Mouse (Mus musculus) small intestine, adult 2 months (tissue): Measurements from ENCODE around the gene 4930563M21Rik.
A peak's percentile ranks its signal among the peaks of the same experiment; 100 is the strongest.

ENCODE experiments used
- CTCF ChIP-seq: fragments of 200-500 bp; IDR thresholded peaks from 2 replicates; pipeline ENCODE4 v1.5.1; 2012; ENCODE audit warnings: low read depth, mild to moderate bottlenecking, control low read depth, inconsistent platforms, low read length, moderate library complexity, mixed read lengths; ENCODE audit not compliant: insufficient replicate concordance, insufficient read length; ENCODE audit errors: extremely low read depth
- POLR2A ChIP-seq: fragments of 200-500 bp; IDR thresholded peaks from 2 replicates; pipeline ENCODE4 v1.6.1; 2012; ENCODE audit warnings: low read depth, mild to moderate bottlenecking, control low read depth, inconsistent platforms, low read length, moderate library complexity

DNA sequence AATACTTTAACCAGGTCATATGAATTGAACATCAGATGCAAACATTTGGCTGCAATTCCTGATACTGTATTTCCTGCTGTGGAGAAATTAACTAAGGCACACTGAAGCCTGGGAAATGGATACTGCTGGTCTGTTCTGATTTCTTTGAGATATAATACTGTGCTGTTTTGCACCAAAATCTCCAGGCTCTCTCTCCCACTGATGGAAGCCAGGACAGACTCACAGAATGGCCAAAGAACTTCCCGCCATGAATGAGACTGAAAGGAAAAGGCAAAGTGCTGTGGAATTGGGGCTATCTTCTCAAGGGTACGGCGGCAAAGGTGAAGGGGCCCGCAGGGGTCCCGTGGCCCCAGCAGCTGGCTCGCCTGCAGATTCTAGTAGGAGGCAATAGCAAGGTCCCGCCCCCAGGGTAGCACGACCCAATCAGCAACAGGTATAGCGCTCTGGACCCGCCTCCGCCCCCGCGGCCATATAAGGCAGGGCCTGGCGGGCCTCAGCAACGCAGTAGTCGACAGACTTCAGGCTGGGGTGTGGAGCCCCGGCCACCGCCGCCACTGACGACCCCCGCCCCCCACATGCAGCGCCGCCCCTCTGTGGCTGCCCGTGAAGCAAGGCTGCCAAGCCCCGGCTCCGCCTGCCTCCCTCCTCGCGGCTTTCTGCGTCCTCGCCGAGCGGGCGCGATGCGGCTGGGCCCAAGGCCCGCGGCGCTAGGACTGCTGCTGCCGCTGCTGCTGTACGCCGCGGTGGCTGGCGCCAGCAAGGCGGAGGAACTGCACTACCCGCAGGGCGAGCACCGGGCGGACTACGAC, 31.2 kb upstream of the 4930563M21Rik start, which contains the start of gene Rcn2:
- peak; percentile 95 for TF ChIP-seq POLR2A
- no peak for TF ChIP-seq CTCF
